In the genomic region with DNA sequence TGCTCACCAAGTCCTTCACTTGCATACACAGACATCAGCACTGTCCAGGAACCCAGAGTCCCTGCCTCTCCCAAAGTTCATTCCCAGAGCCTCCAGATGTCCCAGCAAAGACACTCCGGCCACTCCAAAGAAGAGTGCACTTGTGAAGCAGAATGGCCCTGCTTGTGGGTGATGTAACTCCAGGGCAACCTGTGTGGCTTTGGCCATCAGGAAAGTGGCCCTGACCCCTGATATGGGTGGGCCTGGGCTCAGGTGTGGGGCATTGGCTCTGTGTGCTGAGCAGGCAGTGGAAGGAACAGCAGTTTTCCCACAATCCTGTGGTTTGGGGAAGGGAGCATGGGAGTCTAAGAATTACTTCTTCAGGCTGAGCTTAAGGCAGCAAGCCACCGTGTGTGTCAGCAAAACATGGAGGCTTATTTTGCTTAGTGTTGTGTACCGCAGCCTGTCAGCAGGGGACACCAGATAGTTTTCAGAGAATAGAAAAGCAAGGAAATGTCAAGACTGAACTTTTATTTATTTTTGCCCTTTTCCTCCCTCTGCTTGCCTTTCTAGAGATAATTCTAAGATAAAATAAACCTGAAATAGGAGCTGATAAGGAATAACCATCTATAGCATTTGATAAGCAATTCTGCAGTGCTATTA, we compare ENCODE assay signal across 14 mouse cellular contexts. TPM values are rescaled to one million over a fixed set of nuclear protein-coding genes. Genes with fewer than 3 reads are reported as not detected.
DNase-seq lines count a peak whose midpoint lies in the region; ATAC-seq and TF ChIP-seq lines count a peak whose summit lies in the region.
"Had no signal": no experiment of that assay in that cellular context is flagged by ENCODE, and none has a peak within 500 bp of the region (broad histone marks: within the 10 kb centered on the region; RNA-seq: fewer than 3 reads in every experiment).

No protein-coding gene starts in this region.

- TF ChIP-seq CTCF in hindbrain, postnatal 0 days (IDR thresholded peaks at IDR 0.05; ENCODE audit: low read depth) = peak; percentile 42
- TF ChIP-seq CTCF in lung, postnatal 0 days (IDR thresholded peaks at IDR 0.05) = peak; percentile 63
- TF ChIP-seq CTCF in MEL (IDR thresholded peaks at IDR 0.05 in 2 of 3, conservative IDR thresholded peaks at IDR 0.05 in 1 of 3; ENCODE audit: control insufficient read depth in 1 of 3, insufficient read depth in 1 of 3, low read depth in 2 of 3, low read length in 3 of 3, poor library complexity in 1 of 3, severe bottlenecking in 1 of 3) = peak in 1 of 3 experiments; percentile 59; a peak in 3 of 6 replicates
- no peak for TF ChIP-seq CTCF in cerebellum, adult 2 months (IDR thresholded peaks at IDR 0.05; ENCODE audit: borderline replicate concordance, insufficient read depth, low read depth, low read length)

- no peaks in the 10 kb centered on the region for H3K9me3 ChIP-seq in hindbrain, postnatal 0 days (ENCODE audit: low read length)
- no peaks in the 10 kb centered on the region for H3K9me3 ChIP-seq in hindbrain, embryonic 14.5 days (ENCODE audit: control insufficient read depth, low read length)
- no peaks in the 10 kb centered on the region for H3K9me3 ChIP-seq in lung, postnatal 0 days (ENCODE audit: low read length)
- no peaks in the 10 kb centered on the region for H3K9me3 ChIP-seq in MEL (replicated peaks; ENCODE audit: insufficient read depth, low read length)
- H3K9me3 ChIP-seq: embryonic facial prominence, embryonic 12.5 days; midbrain, embryonic 15.5 days; neural tube, embryonic 15.5 days had no signal

- peaks cover 10% of the 10 kb centered on the region for H3K4me1 ChIP-seq in hindbrain, postnatal 0 days (ENCODE audit: insufficient read depth, low read length)
- peaks cover 9% of the 10 kb centered on the region; the same call in 1 of the 2 replicates for H3K4me1 ChIP-seq in hindbrain, embryonic 14.5 days (replicated peaks; ENCODE audit: control insufficient read depth, insufficient read depth, low read length)
- no peaks in the 10 kb centered on the region for H3K4me1 ChIP-seq in lung, postnatal 0 days (ENCODE audit: insufficient read depth, low read depth, low read length)
- peaks cover 0 to 7% of the 10 kb centered on the region in 2 experiments; a peak in 1 of 4 replicates for H3K4me1 ChIP-seq in MEL (ENCODE audit: control insufficient read depth in 1 of 2, insufficient read depth in 2 of 2, low read length in 2 of 2)
- no peaks in the 10 kb centered on the region for H3K4me1 ChIP-seq in cerebellum, adult 2 months (ENCODE audit: control insufficient read depth, insufficient read depth, low read length)

- no peak for DNase-seq in hindbrain, postnatal 0 days (ENCODE audit: low spot score)
- no peak for DNase-seq in hindbrain, embryonic 14.5 days (ENCODE audit: low spot score)
- peak; percentile 32 for DNase-seq in lung, postnatal 0 days (ENCODE audit: low spot score)
- no peak for DNase-seq in lung, postnatal 36 days
- peak; percentile 45 for DNase-seq in MEL (ENCODE audit: low read depth, low spot score)
- peak; percentile 31 for DNase-seq in fibroblast of lung, adult 2 months (ENCODE audit: low read depth)
- DNase-seq in cerebellum, adult 2 months = no peak
- no peak for DNase-seq in embryo, embryonic 10 days (ENCODE audit: low spot score)
- DNase-seq: cerebellum, adult 9-10 months; heart, adult 11 months; lung, adult 2 months had no signal

- TF ChIP-seq EP300 in lung, postnatal 0 days (IDR thresholded peaks at IDR 0.05) = no peak
- no peak for TF ChIP-seq EP300 in MEL (IDR thresholded peaks at IDR 0.05; ENCODE audit: low read depth in 1 of 2, low read length in 2 of 2)

- H3K9ac ChIP-seq in hindbrain, postnatal 0 days (replicated peaks; ENCODE audit: low read length) = no peak overlapping the region
- H3K9ac ChIP-seq in hindbrain, embryonic 14.5 days = no peak overlapping the region
- no peak overlapping the region for H3K9ac ChIP-seq in lung, postnatal 0 days (replicated peaks; ENCODE audit: low read depth)
- H3K9ac ChIP-seq in MEL (ENCODE audit: control insufficient read depth, low read depth, low read length, poor library complexity, severe bottlenecking) = no peak overlapping the region
- H3K9ac ChIP-seq: embryonic facial prominence, embryonic 12.5 days; midbrain, embryonic 15.5 days; neural tube, embryonic 15.5 days had no signal

- H3K4me2 ChIP-seq in hindbrain, postnatal 0 days (ENCODE audit: low read depth, low read length) = no peak overlapping the region
- H3K4me2 ChIP-seq in hindbrain, embryonic 14.5 days (replicated peaks) = no peak overlapping the region
- no peak overlapping the region for H3K4me2 ChIP-seq in lung, postnatal 0 days (replicated peaks; ENCODE audit: low read depth, low read length)
- H3K4me2 ChIP-seq: embryonic facial prominence, embryonic 12.5 days; midbrain, embryonic 15.5 days; neural tube, embryonic 15.5 days had no signal

- no peak overlapping the region for H3K27ac ChIP-seq in hindbrain, postnatal 0 days
- no peak overlapping the region for H3K27ac ChIP-seq in hindbrain, embryonic 14.5 days
- H3K27ac ChIP-seq in lung, postnatal 0 days (ENCODE audit: low read length) = no peak overlapping the region
- no peak overlapping the region for H3K27ac ChIP-seq in MEL (ENCODE audit: control insufficient read depth, low read depth, low read length)
- no peak overlapping the region for H3K27ac ChIP-seq in cerebellum, adult 2 months (ENCODE audit: insufficient read depth, low read length)
- H3K27ac ChIP-seq: embryonic facial prominence, embryonic 12.5 days; midbrain, embryonic 15.5 days; neural tube, embryonic 15.5 days had no signal

- no peak for TF ChIP-seq POLR2A in MEL (IDR thresholded peaks at IDR 0.05; ENCODE audit: control insufficient read depth in 1 of 2, insufficient read depth in 1 of 2, low read depth in 1 of 2, low read length in 2 of 2, poor library complexity in 1 of 2)
- no peak for TF ChIP-seq POLR2A in cerebellum, adult 2 months (IDR thresholded peaks at IDR 0.05; ENCODE audit: borderline replicate concordance, insufficient read depth, low read length)

- WGBS in hindbrain, postnatal 0 days = 58% methylated on average over 3 of the region's 3 CpGs
- whole genome bisulfite sequencing in hindbrain, embryonic 14.5 days = 60% methylated on average over 3 of the region's 3 CpGs
- WGBS in lung, postnatal 0 days = 34% methylated on average over 3 of the region's 3 CpGs
- WGBS in cerebellum, adult 2 months = 61% methylated on average over 3 of the region's 3 CpGs

- no peaks in the 10 kb centered on the region for H3K79me2 ChIP-seq in MEL (ENCODE audit: control insufficient read depth, insufficient read depth, low read length, poor library complexity)

- TF ChIP-seq RAD21 in MEL (IDR thresholded peaks at IDR 0.05; ENCODE audit: low read depth, low read length) = peak; percentile 54

- no peak for ATAC-seq in hindbrain, postnatal 0 days
- no peak for ATAC-seq in hindbrain, embryonic 14.5 days (ENCODE audit: low FRiP score)
- ATAC-seq in lung, postnatal 0 days = no peak
- ATAC-seq: midbrain, embryonic 15.5 days had no signal

- no peak overlapping the region for H3K4me3 ChIP-seq in hindbrain, postnatal 0 days (ENCODE audit: low read length)
- H3K4me3 ChIP-seq in hindbrain, embryonic 14.5 days (replicated peaks; ENCODE audit: low read length) = no peak overlapping the region
- no peak overlapping the region for H3K4me3 ChIP-seq in lung, postnatal 0 days (ENCODE audit: low read depth, low read length)
- no peak overlapping the region for H3K4me3 ChIP-seq in MEL (ENCODE audit: control insufficient read depth in 1 of 2, insufficient read depth in 1 of 2, low read depth in 2 of 2, low read length in 2 of 2)
- H3K4me3 ChIP-seq in cerebellum, adult 2 months (replicated peaks; ENCODE audit: insufficient read depth, low read depth, low read length) = no peak overlapping the region
- H3K4me3 ChIP-seq: embryonic facial prominence, embryonic 12.5 days; midbrain, embryonic 15.5 days; neural tube, embryonic 15.5 days had no signal

- H3K27me3 ChIP-seq in hindbrain, postnatal 0 days (ENCODE audit: insufficient read depth, low read length) = no peaks in the 10 kb centered on the region
- H3K27me3 ChIP-seq in hindbrain, embryonic 14.5 days (ENCODE audit: control insufficient read depth, insufficient read depth, low read length) = 0 out of 2 replicates have a peak, but pooled peaks cover 3% of the 10 kb centered on the region
- no peaks in the 10 kb centered on the region; the same call in 1 of the 2 replicates for H3K27me3 ChIP-seq in lung, postnatal 0 days (replicated peaks; ENCODE audit: insufficient read depth, low read length)
- peaks cover 5 to 20% of the 10 kb centered on the region in 2 experiments for H3K27me3 ChIP-seq in MEL (ENCODE audit: control insufficient read depth in 1 of 2, insufficient read depth in 2 of 2, low read length in 2 of 2)
- H3K27me3 ChIP-seq in cerebellum, adult 2 months (ENCODE audit: control insufficient read depth, insufficient read depth, low read length) = no peaks in the 10 kb centered on the region
- H3K27me3 ChIP-seq: midbrain, embryonic 15.5 days had no signal

- no peaks in the 10 kb centered on the region for H3K36me3 ChIP-seq in hindbrain, postnatal 0 days (ENCODE audit: insufficient read depth, low read length)
- H3K36me3 ChIP-seq in hindbrain, embryonic 14.5 days (replicated peaks; ENCODE audit: control insufficient read depth, insufficient read depth) = no peaks in the 10 kb centered on the region
- no peaks in the 10 kb centered on the region for H3K36me3 ChIP-seq in lung, postnatal 0 days (ENCODE audit: insufficient read depth, low read length)
- no peaks in the 10 kb centered on the region; a peak in 1 of 4 replicates for H3K36me3 ChIP-seq in MEL (ENCODE audit: control insufficient read depth in 1 of 2, insufficient read depth in 2 of 2, low read length in 2 of 2)
- H3K36me3 ChIP-seq: embryonic facial prominence, embryonic 12.5 days; midbrain, embryonic 15.5 days; neural tube, embryonic 15.5 days had no signal

RNA-seq across cellular contexts. Expression of gene 1700016K19Rik, which starts 1.6 kb away (rescaled TPM):
- 2.5 and 4.8 TPM in 2 replicates for total RNA-seq in hindbrain, postnatal 0 days (2014; rRNA removed)
- 6.2 and 6.3 TPM in 2 replicates for polyA plus RNA-seq in hindbrain, postnatal 0 days (2015; fragmentation: Nextera tagmentation; extraction: Ambion mirVana)
- 3.9 and 5.5 TPM in 2 replicates for polyA plus RNA-seq in hindbrain, embryonic 14.5 days (2014; fragmentation: Nextera tagmentation; extraction: Ambion mirVana)
- 15.5 and 20.2 TPM in 2 replicates for polyA plus RNA-seq in lung, postnatal 0 days (2015; fragmentation: Nextera tagmentation; extraction: Ambion mirVana)
- total RNA-seq in MEL (2012; rRNA removed) = not detected in 2 replicates
- polyA plus RNA-seq in MEL (2012; ENCODE audit: insufficient read depth in 1 of 2, insufficient read length in 2 of 2, low read depth in 1 of 2, low replicate concordance in 2 of 2, missing spikeins in 1 of 2) = under 1 TPM in 1 of 2 experiments, not detected in 1; 0.25 TPM
- polyA plus RNA-seq in cerebellum, adult 2 months (2012; rRNA removed) = 1.1 and 1.5 TPM in 2 replicates

RNA-seq across cellular contexts. Expression of gene Rflnb, which starts 26.2 kb away (rescaled TPM):
- 13.6 and 17.4 TPM in 2 replicates for total RNA-seq in hindbrain, postnatal 0 days (2014; rRNA removed)
- 14.9 and 15.3 TPM in 2 replicates for polyA plus RNA-seq in hindbrain, postnatal 0 days (2015; fragmentation: Nextera tagmentation; extraction: Ambion mirVana)
- polyA plus RNA-seq in hindbrain, embryonic 14.5 days (2014; fragmentation: Nextera tagmentation; extraction: Ambion mirVana) = 9.0 and 9.5 TPM in 2 replicates
- 54.3 and 54.4 TPM in 2 replicates for polyA plus RNA-seq in lung, postnatal 0 days (2015; fragmentation: Nextera tagmentation; extraction: Ambion mirVana)
- total RNA-seq in MEL (2012; rRNA removed) = 4.8 and 7.4 TPM in 2 replicates
- 1 to 10 TPM in 1 of 2 experiments, not detected in 1; 8.7 TPM for polyA plus RNA-seq in MEL (2012; ENCODE audit: insufficient read depth in 1 of 2, insufficient read length in 2 of 2, low read depth in 1 of 2, low replicate concordance in 2 of 2, missing spikeins in 1 of 2)
- polyA plus RNA-seq in cerebellum, adult 2 months (2012; rRNA removed) = 15.7 and 18.4 TPM in 2 replicates

Comparison
In these comparisons a context has a peak if more than half of its experiments do, and no peak if none do; other contexts are left out.
1. DNase-seq: peak in lung, postnatal 0 days (single experiment), MEL (single experiment) and fibroblast of lung, adult 2 months (single experiment); none in hindbrain, postnatal 0 days (single experiment), hindbrain, embryonic 14.5 days (single experiment), lung, postnatal 36 days (single experiment), cerebellum, adult 2 months (0 of 2) and embryo, embryonic 10 days (single experiment).